Mouse (Mus musculus): Measurements from ENCODE around the gene Hcfc2. TPM values are rescaled to one million over a fixed set of nuclear protein-coding genes. Genes with fewer than 3 reads are reported as not detected.
A peak's percentile ranks its signal among the peaks of the same experiment; 100 is the strongest.

The Hcfc2 gene
- polyA plus RNA-seq, 1 experiment from 2014 or later, result 49.0 TPM

DNA sequence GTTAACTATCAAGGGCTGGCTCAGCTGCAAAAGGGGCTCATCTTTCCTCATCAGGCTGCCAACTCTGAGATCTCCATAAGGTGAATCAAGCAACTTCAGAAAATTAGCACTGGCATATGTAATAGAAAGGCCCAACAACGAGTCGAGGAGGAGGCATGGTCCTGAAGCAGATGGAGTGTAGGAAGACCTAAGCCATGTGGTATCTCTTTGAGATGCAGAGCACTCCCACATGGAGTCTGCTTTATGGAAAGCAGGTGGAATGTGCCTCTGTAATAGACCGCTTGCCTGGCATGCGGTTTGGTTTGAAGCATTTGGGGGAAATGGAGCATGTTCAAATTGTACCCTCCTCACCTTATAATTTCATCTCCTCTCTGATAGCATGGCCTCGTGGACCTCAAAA, 15.2 kb upstream of the Hcfc2 start:
- Histone ChIP-seq H3K27me3 (no peaks in the 10 kb centered on the region), H3K27ac (no peak overlapping the region), H3K4me1 (no peaks in the 10 kb centered on the region), H3K9me3 (replicated peaks) (no peaks in the 10 kb centered on the region), H3K4me3 (no peak overlapping the region), H3K9ac (no peak overlapping the region), H3K36me3 (no peaks in the 10 kb centered on the region), H3K4me2 (replicated peaks) (no peak overlapping the region)
- WGBS, result 86% methylated on average over 5 of the region's 5 CpGs
- no peak for ATAC-seq (ENCODE audit: low FRiP score)

DNA sequence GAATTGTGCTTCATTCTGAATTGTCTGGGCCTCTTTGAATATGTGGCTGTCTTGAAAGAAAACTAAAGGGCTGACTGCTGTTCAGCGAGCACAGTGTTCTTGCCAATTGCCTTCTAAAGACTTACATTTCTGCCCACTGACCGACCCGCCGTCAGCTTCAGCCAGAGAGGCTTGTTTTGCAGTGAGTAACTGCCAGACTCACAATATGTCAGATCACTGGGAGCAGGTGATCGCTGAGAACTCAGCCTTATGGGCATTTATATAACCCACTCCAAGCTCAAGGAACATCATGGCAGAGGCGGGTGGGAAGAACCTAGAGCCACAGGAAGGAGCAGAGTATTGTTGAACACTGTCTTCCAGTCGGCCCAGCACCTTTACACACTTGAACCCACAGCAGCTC, 14.3 kb upstream of the Hcfc2 start:
- Histone ChIP-seq H3K4me1 (no peaks in the 10 kb centered on the region), H3K27me3 (no peaks in the 10 kb centered on the region), H3K4me2 (replicated peaks) (no peak overlapping the region), H3K4me3 (no peak overlapping the region), H3K9ac (no peak overlapping the region), H3K27ac (no peak overlapping the region), H3K36me3 (no peaks in the 10 kb centered on the region), H3K9me3 (replicated peaks) (no peaks in the 10 kb centered on the region)
- ATAC-seq (ENCODE audit: low FRiP score), result no peak
- 83% methylated on average over 7 of the region's 7 CpGs for WGBS

DNA sequence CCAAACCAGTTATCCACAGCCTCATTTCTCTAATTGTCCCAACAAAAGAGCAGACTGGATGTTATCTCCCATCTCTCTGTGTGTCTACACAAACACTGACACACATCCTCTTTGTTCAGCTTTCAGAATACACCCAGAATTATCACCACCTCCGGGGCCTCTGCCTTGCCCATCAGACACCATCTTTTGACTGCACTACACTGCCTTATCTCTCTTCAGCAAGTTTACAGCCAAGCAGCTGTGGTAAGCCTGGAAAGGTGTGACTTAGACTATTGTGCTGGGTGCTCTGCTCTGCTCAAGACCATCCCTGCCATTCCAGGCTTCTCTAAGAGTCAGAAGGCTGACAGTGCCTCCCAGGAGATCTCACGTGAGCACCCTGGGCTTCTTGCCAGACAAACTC, 10.5 kb upstream of the Hcfc2 start:
- H3K9me3 ChIP-seq (replicated peaks), result no peaks in the 10 kb centered on the region
- no peak overlapping the region for H3K4me2 ChIP-seq (replicated peaks)
- H3K27me3 ChIP-seq, result no peaks in the 10 kb centered on the region
- no peak overlapping the region for H3K4me3 ChIP-seq
- 81% methylated on average over 2 of the region's 2 CpGs for WGBS
- H3K4me1 ChIP-seq, result peaks cover under 1% of the 10 kb centered on the region; the same call in 1 of the 2 replicates
- H3K27ac ChIP-seq, result no peak overlapping the region
- ATAC-seq (ENCODE audit: low FRiP score), result no peak
- no peaks in the 10 kb centered on the region for H3K36me3 ChIP-seq
- H3K9ac ChIP-seq, result no peak overlapping the region

DNA sequence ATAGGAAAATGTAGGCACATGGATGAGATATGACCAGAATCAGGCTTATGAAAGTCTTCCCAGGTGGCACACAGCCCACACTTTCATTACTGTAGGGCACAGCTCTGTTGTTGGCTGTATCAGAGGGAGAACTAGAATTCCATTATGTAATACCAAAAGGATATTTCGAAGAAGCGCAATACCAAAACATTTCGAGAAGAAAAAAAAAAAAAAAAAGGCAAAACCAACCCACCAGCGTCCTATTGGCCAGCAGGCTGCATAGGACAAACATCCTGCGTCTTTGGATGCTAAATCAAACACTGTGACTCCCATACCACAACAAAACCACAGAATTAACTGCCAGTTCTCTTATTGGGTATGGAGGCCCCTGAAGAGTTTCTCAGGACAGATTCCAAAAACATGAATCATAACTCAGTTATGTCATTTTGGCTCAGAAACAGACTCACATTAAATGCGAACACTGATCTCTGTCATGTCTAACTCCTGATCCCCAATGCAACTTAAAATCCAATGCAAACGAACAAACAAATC, 6.2 kb upstream of the Hcfc2 start:
- Histone ChIP-seq H3K4me2 (replicated peaks) (no peak overlapping the region), H3K27ac (no peak overlapping the region), H3K9ac (no peak overlapping the region), H3K9me3 (replicated peaks) (no peaks in the 10 kb centered on the region), H3K36me3 (no peaks in the 10 kb centered on the region), H3K4me1 (peaks cover 3% of the 10 kb centered on the region; the same call in 1 of the 2 replicates), H3K27me3 (no peaks in the 10 kb centered on the region), H3K4me3 (peak overlapping the region; percentile 11; the same call in 1 of the 2 replicates)
- no peak for ATAC-seq (ENCODE audit: low FRiP score)
- 77% methylated on average over 7 of the region's 7 CpGs for WGBS

DNA sequence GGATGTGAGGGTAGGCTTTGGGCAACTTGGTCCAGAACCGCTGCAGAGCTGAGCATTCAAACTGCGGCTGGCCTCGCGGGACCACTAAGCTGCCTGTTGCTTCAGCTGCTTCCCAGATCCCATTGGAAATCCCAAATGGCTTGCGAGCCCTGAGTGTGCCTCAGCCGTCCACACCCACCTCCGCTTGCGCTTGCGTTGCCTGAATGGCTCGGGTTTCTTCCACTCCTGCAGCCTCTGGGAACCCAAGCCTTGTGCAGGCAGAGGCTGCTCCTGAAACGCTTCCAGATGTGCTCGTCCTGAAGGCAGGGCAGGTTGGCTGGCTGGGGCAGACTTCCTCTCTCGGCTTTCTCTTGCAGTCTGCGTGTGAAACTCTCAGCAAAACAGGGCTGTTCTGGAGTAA, 5.5 kb upstream of the Hcfc2 start, which contains the start of gene Glt8d2:
Glt8d2 (minus strand) TSS at position 157 of the 400 bp plus-strand sequence.
- Histone ChIP-seq H3K36me3 (no peaks in the 10 kb centered on the region), H3K4me2 (replicated peaks) (peak within 1 kb of the TSS; percentile 38), H3K9ac (no peak within 1 kb of the TSS), H3K27ac (peak within 1 kb of the TSS; percentile 52), H3K9me3 (replicated peaks) (no peaks in the 10 kb centered on the region), H3K4me3 (peak within 1 kb of the TSS; percentile 11; the same call in 1 of the 2 replicates), H3K27me3 (no peaks in the 10 kb centered on the region), H3K4me1 (peaks cover 3% of the 10 kb centered on the region; the same call in 1 of the 2 replicates)
- no peak for ATAC-seq (ENCODE audit: low FRiP score)
- 12% methylated on average over 14 of the region's 14 CpGs for WGBS

DNA sequence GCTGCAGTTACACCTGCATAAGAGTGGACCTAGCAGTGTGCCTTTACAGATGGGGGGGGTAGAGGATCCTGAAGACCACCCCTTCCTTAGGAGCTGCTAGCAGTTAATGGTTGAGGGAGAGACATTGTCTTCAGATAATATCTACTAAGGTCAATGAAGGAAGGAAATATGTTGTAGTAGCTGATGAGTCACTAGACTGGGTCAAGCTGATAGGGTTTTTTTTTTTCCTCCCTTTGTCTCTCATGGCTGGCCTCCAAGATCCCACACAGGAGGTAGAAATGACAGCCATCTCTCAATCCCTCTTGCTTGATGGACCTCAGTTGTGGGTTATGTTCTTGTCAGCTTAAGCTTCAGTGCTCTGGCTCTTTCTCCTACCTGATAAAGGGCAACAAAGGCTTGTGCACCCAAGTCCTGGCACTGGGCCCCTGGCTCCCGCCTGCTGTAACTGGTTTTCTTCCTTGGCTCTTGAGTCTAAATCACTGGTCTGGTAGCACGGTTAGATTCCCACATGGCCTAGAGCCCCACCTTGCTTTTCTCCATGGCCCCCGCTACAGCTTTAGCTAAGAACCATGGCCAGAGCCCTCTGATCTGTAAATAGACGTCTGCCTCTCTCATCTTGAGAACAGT, 606 bp downstream of the Hcfc2 start:
- Histone ChIP-seq H3K36me3 (no peaks in the 10 kb centered on the region), H3K4me3 (no peak overlapping the region), H3K9ac (no peak overlapping the region), H3K27ac (no peak overlapping the region), H3K27me3 (no peaks in the 10 kb centered on the region), H3K4me2 (replicated peaks) (no peak overlapping the region), H3K9me3 (replicated peaks) (no peaks in the 10 kb centered on the region), H3K4me1 (peaks cover 14% of the 10 kb centered on the region)
- ATAC-seq (ENCODE audit: low FRiP score), result no peak
- 70% methylated on average over 4 of the region's 4 CpGs for WGBS

DNA sequence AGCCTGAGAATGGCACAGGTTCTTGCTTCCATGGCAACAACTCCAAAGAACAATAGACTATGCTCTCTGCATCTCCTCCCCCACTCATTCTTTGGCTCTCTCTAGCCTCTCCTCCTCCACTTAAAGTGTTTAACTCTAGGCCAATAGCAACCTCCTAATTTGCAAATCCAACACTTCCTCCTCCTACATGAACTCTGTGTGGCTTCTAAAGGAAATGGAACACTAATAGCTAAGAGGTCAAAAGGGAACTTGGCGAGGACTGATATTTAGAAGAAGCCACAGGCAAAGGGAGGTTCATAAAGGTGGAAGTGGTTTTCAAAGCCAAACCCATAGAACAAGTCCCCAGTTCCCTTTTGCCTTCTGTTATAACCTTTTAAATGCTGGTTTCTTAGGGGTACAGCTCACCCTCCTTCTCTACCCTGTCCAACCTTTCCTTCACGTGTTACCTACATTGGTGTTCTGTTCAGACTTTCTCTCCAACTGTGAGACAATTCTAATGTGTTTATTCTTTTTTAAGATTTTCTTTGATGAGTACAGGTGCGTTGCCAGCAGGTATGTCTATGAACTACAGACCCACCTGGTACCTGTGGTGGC, 1.4 kb downstream of the Hcfc2 start:
- Histone ChIP-seq H3K27me3 (no peaks in the 10 kb centered on the region), H3K4me3 (no peak overlapping the region), H3K27ac (no peak overlapping the region), H3K4me2 (replicated peaks) (no peak overlapping the region), H3K9me3 (replicated peaks) (no peaks in the 10 kb centered on the region), H3K36me3 (peaks cover 4% of the 10 kb centered on the region; the same call in 1 of the 2 replicates), H3K9ac (no peak overlapping the region), H3K4me1 (peaks cover 14% of the 10 kb centered on the region)
- no peak for ATAC-seq (ENCODE audit: low FRiP score)
- whole genome bisulfite sequencing, result 87% methylated on average over 3 of the region's 3 CpGs

DNA sequence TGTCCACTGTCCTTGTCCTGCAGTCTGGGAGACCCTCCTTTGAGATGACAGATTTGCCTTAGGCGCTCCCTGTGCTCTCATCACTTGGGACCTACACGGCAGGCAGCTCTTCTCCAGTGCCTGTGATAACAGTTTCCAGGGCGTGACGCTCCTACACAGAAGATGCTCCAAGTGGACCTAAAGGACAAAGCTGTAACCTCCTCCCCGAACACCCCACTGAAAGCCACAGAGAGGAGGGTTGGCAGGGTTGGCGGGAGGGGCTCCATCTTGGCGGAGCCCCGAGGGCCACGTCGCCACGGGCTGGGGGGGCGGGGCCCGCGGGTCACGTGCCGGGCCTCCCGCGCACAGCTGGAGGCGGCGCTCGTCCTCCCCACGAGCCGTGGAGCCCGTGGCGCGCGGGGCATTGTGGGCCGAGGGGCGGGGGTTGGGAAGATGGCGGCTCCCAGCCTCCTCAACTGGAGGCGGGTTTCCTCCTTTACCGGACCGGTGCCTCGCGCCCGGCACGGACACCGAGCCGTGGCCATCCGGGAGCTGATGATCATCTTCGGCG, 2.8 kb downstream of the Hcfc2 start:
- peak overlapping the region; percentile 93 for H3K4me2 ChIP-seq (replicated peaks)
- peak; percentile 96 for ATAC-seq (ENCODE audit: low FRiP score)
- WGBS, result under 1% methylated on average over 23 of the region's 42 CpGs
- no peaks in the 10 kb centered on the region for H3K27me3 ChIP-seq
- H3K36me3 ChIP-seq, result peaks cover 4% of the 10 kb centered on the region; the same call in 1 of the 2 replicates
- peak overlapping the region; percentile 94 for H3K4me3 ChIP-seq
- peak overlapping the region; percentile 91 for H3K9ac ChIP-seq
- peaks cover 14% of the 10 kb centered on the region for H3K4me1 ChIP-seq
- H3K9me3 ChIP-seq (replicated peaks), result no peaks in the 10 kb centered on the region
- H3K27ac ChIP-seq, result peak overlapping the region; percentile 87

DNA sequence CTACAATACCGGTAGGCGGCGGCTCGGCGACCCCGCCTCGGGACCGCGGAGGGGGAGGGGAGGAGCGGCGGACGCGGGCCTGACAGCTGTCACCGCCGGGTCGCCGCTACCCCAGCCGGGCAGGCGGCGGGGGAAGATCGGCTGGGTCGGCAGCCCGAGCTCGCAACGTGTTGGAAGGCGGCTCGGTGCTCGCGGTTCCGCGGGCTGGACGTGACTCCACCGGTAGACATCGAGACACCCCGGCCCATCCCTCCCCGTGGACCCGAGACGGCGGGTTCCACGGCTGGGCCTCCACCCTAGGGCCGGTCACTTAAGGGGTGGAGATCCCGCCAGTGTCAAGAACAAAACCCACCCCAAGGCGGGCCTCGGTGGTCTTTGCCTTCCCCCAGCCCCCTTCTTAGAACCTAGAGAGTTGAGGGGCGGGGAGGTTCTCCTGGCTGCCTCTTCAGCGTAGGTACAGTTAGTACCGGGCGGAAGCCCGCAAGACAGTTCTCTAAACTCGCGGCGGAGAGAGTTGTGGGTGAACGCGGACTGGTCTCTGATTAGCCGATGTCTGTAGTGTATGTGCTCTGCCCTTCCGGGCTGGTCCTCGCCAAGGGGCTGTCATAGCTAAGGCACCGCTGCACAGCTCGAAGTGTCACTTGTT, 3.5 kb downstream of the Hcfc2 start:
- ATAC-seq (ENCODE audit: low FRiP score), result peak; percentile 87
- WGBS, result under 1% methylated on average over 57 of the region's 59 CpGs

DNA sequence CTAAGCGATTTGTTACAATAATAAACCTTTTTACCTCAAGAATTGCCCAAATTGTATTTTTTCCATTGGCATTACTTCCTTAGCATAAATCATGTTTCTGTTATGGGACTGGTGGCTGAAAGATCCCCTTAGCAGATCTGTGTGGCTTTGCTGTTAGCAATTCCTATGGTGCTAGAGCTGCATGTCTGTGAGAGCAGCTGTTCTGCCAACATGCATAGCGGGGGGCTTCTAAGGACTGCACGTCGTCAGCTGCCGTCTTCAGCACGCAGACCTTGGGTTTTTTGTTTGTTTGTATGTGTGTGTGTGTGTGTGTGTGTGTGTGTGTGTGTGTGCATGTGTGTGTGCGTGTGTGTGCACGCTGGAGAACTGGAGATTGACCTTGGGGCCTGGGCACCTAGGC, 45.4 kb downstream of the Hcfc2 start:
- WGBS, result 72% methylated on average over 8 of the region's 8 CpGs

More for the DNA sequence above, 3.5 kb downstream of the Hcfc2 start:
- Histone ChIP-seq H3K9me3 (replicated peaks) (no peaks in the 10 kb centered on the region), H3K36me3 (peaks cover 8% of the 10 kb centered on the region), H3K27ac (peak overlapping the region; percentile 87), H3K27me3 (no peaks in the 10 kb centered on the region), H3K4me3 (peak overlapping the region; percentile 94), H3K4me1 (peaks cover 14% of the 10 kb centered on the region), H3K9ac (peak overlapping the region; percentile 91), H3K4me2 (replicated peaks) (peak overlapping the region; percentile 93)

DNA sequence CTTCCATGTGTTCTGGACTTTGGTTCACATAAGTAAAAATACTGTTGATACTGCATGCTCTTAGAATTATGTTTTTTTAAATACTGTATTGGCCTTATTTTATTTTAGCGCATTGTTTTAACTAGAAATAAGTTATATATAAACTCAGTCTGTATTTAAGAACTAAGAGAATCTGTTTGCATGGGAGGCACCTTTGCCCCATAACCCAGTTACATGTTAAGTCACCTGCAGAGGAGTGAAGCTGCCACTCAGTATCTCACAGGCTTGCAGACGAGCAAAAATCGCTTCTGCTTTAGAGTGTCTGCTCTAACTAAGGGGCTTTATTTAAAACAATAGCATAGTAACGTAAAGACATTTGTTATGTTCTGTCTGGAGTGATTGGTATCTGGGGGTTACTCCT, 45.9 kb downstream of the Hcfc2 start:
- peaks cover 39% of the 10 kb centered on the region for H3K36me3 ChIP-seq

More for the DNA sequence above, 45.4 kb downstream of the Hcfc2 start:
- peaks cover 35% of the 10 kb centered on the region for H3K36me3 ChIP-seq
- no peaks in the 10 kb centered on the region for H3K9me3 ChIP-seq (replicated peaks)
- no peak overlapping the region for H3K27ac ChIP-seq
- no peak overlapping the region for H3K4me3 ChIP-seq
- H3K4me2 ChIP-seq (replicated peaks), result no peak overlapping the region
- no peak for ATAC-seq (ENCODE audit: low FRiP score)
- no peaks in the 10 kb centered on the region for H3K4me1 ChIP-seq
- no peaks in the 10 kb centered on the region for H3K27me3 ChIP-seq
- H3K9ac ChIP-seq, result no peak overlapping the region

DNA sequence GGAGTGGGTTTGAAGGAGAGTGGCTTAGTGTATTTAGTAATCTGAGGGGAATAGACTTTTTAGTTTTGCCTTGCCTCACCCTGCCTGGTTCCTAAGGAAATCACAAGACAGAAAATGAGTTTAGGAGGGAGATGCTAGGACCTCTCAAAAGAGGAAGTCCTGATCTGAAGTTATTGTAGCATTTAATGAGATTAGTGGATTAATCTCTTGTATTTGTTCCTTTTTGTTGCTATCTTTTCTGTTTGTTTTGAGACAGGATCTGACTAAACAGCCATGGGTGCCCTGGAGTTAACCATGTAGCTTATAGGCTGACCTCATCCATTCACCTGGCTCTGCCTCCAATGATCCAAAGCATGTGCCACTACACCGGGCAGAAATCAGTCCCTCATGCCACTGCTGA, 46.6 kb downstream of the Hcfc2 start:
- Histone ChIP-seq H3K27ac (no peak overlapping the region), H3K4me3 (no peak overlapping the region), H3K9me3 (replicated peaks) (no peaks in the 10 kb centered on the region), H3K9ac (no peak overlapping the region), H3K4me1 (no peaks in the 10 kb centered on the region), H3K4me2 (replicated peaks) (no peak overlapping the region), H3K36me3 (peaks cover 46% of the 10 kb centered on the region), H3K27me3 (no peaks in the 10 kb centered on the region)
- no peak for ATAC-seq (ENCODE audit: low FRiP score)
- WGBS, result 87% methylated on average over 1 of the region's 1 CpGs

More for the DNA sequence above, 45.9 kb downstream of the Hcfc2 start:
- H3K27me3 ChIP-seq, result no peaks in the 10 kb centered on the region
- ATAC-seq (ENCODE audit: low FRiP score), result no peak
- no peak overlapping the region for H3K9ac ChIP-seq
- 92% methylated on average over 4 of the region's 4 CpGs for WGBS
- H3K4me2 ChIP-seq (replicated peaks), result no peak overlapping the region
- H3K4me3 ChIP-seq, result no peak overlapping the region
- H3K27ac ChIP-seq, result no peak overlapping the region
- H3K4me1 ChIP-seq, result no peaks in the 10 kb centered on the region
- H3K9me3 ChIP-seq (replicated peaks), result no peaks in the 10 kb centered on the region
